12 mouse cellular contexts compared by ENCODE assay signal in the genomic region with DNA sequence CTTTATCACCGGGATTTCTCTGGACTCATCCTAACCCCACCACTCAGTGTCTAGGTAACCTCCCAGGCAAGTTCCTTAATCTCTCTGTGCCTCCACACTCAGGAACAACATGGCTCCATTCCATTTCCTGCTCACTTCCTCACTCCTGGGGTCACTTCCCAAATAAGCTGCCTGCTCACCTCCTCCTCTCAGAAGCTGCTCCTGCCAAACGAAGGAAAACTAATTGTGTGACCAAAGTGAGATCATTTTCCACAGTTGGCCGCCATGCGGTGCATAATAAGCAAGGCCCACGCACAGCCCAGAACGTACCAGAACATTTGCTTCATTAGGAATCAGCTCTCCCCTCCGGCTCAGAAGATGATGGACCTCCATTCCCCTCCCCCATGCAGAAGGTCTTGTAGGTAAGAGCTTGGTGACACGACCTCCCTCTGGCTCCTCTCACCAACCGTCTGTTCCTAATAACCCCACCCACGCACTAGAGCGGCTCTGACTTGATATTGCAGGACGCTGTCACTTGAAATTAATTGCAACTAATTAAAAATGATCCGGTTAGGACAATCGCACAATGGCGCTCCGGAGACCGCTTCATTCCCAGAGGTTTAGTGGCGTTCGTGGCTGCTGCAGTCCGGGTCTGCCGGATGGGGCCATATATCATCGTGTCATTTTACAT. TPM values are rescaled to one million over a fixed set of nuclear protein-coding genes. Genes with fewer than 3 reads are reported as not detected.
DNase-seq lines count a peak whose midpoint lies in the region; ATAC-seq lines count a peak whose summit lies in the region.
"Had no signal": no experiment of that assay in that cellular context is flagged by ENCODE, and none has a peak within 500 bp of the region (broad histone marks: within the 10 kb centered on the region; RNA-seq: fewer than 3 reads in every experiment).

No protein-coding gene starts in this region.

- H3K27me3 ChIP-seq in heart, embryonic 12.5 days (replicated peaks), result 0 out of 2 replicates have a peak, but pooled peaks cover 3% of the 10 kb centered on the region
- H3K27me3 ChIP-seq: liver, embryonic 13.5 days had no signal

- H3K36me3 ChIP-seq in heart, embryonic 12.5 days, result no peaks in the 10 kb centered on the region
- H3K36me3 ChIP-seq: liver, embryonic 13.5 days had no signal

- ATAC-seq in heart, embryonic 12.5 days (ENCODE audit: insufficient number of reproducible peaks, low FRiP score), result no peak
- ATAC-seq in granulocyte monocyte progenitor cell, adult 5-6 weeks (replicated peaks; ENCODE audit: poor library complexity, severe bottlenecking), result 0 out of 2 replicates have a peak, but pooled peaks have one; percentile 17

- 86% methylated on average over 22 of the region's 22 CpGs for WGBS in heart, embryonic 12.5 days

- intact Hi-C loops in heart, postnatal 25 days (cut with DNase I), result no loop called here

- H3K9me3 ChIP-seq in heart, embryonic 12.5 days (replicated peaks), result no peaks in the 10 kb centered on the region
- H3K9me3 ChIP-seq: liver, embryonic 13.5 days had no signal

- no peak overlapping the region for H3K4me2 ChIP-seq in heart, embryonic 12.5 days
- H3K4me2 ChIP-seq: liver, embryonic 13.5 days had no signal

- H3K27ac ChIP-seq in heart, embryonic 12.5 days (ENCODE audit: poor library complexity, severe bottlenecking), result no peak overlapping the region
- H3K27ac ChIP-seq: liver, embryonic 13.5 days had no signal

- H3K4me1 ChIP-seq in heart, embryonic 12.5 days (replicated peaks), result peaks cover 16% of the 10 kb centered on the region
- H3K4me1 ChIP-seq: liver, embryonic 13.5 days had no signal

- DNase-seq in heart, adult 11 months, result peak; percentile 87
- peak; percentile 61 for DNase-seq in kidney, postnatal 10 days
- DNase-seq in mesoderm, embryonic 11.5 days (ENCODE audit: low read depth, low spot score), result peak; percentile 67
- DNase-seq in cerebellum, adult 11-12 months, result no peak
- DNase-seq in urinary bladder, postnatal 10 days (ENCODE audit: low spot score), result no peak
- no peak for DNase-seq in heart, postnatal 25 days (ENCODE audit: low spot score)
- DNase-seq: heart, adult 18-20 months; liver, embryonic 13.5 days had no signal

- no peak overlapping the region for H3K9ac ChIP-seq in heart, embryonic 12.5 days
- H3K9ac ChIP-seq: liver, embryonic 13.5 days had no signal

- no peak overlapping the region for H3K4me3 ChIP-seq in heart, embryonic 12.5 days
- H3K4me3 ChIP-seq: erythroblast, embryonic 14.5 days; liver, embryonic 13.5 days had no signal

RNA-seq across cellular contexts. Expression of a gene that starts 26.9 kb away (rescaled TPM):
- polyA plus RNA-seq in heart, embryonic 12.5 days (2016; fragmentation: Nextera tagmentation; extraction: Ambion mirVana), result 4.7 and 5.6 TPM in 2 replicates
- total RNA-seq in granulocyte monocyte progenitor cell, adult 5-6 weeks (2014; fragmentation: Nextera tagmentation), result not detected in 2 replicates
- 0.04 and 0.05 TPM in 2 replicates for total RNA-seq in granulocyte monocyte progenitor cell, adult 5-6 weeks (2017)
- 1 to 10 TPM; 1.5 to 2.1 TPM for total RNA-seq in heart, postnatal 25 days (2021)

RNA-seq across cellular contexts. Expression of a gene that starts 57.0 kb away (rescaled TPM):
- polyA plus RNA-seq in heart, embryonic 12.5 days (2016; fragmentation: Nextera tagmentation; extraction: Ambion mirVana), result 1.0 and 1.3 TPM in 2 replicates
- total RNA-seq in granulocyte monocyte progenitor cell, adult 5-6 weeks (2014; fragmentation: Nextera tagmentation), result 30.9 and 34.8 TPM in 2 replicates
- total RNA-seq in granulocyte monocyte progenitor cell, adult 5-6 weeks (2017), result 19.3 and 23.4 TPM in 2 replicates
- total RNA-seq in heart, postnatal 25 days (2021), result 1 to 10 TPM in 1 of 2 experiments, under 1 TPM in 1; 0.83 to 1.8 TPM
- polyA plus RNA-seq: C2C12; erythroblast, embryonic 14.5 days had no signal

Comparison
In these comparisons a context has a peak if more than half of its experiments do, and no peak if none do; other contexts are left out.
1. DNase-seq: peak in heart, adult 11 months (single experiment), kidney, postnatal 10 days (single experiment) and mesoderm, embryonic 11.5 days (single experiment); none in cerebellum, adult 11-12 months (single experiment), urinary bladder, postnatal 10 days (single experiment) and heart, postnatal 25 days (single experiment).
2. RNA of a gene that starts 57.0 kb away (total RNA-seq): 19.3 to 34.8 TPM in granulocyte monocyte progenitor cell, adult 5-6 weeks; 0.83 to 1.8 TPM in heart, postnatal 25 days; every median in the first group is over 4 times any median in the second.